Mouse (Mus musculus) intestine, embryonic 16.5 days (tissue): Measurements from ENCODE around the gene Zbtb46. TPM values are rescaled to one million over a fixed set of nuclear protein-coding genes. Genes with fewer than 3 reads are reported as not detected.

Experiments
- ATAC-seq: fragments of 200-750 bp; cut with Nextera tagmentation; 2 replicates; pipeline ENCODE4 v1.8.0; 2017; ENCODE audit warnings: moderate TSS enrichment, moderate library complexity
- H3K27ac ChIP-seq: fragments of 300-500 bp; sonication (generic); 2 replicates; pipeline ENCODE4 v1.5.1; 2014; ENCODE audit warnings: mild to moderate bottlenecking, low read length
- H3K27me3 ChIP-seq: fragments of 300-500 bp; sonication (generic); replicated peaks from 2 replicates; pipeline ENCODE4 v1.6.1; 2014; ENCODE audit warnings: low read length, control low read depth, mixed read lengths; ENCODE audit not compliant: control insufficient read depth, insufficient read depth
- H3K36me3 ChIP-seq: fragments of 300-500 bp; sonication (generic); 2 replicates; pipeline ENCODE4 v1.6.1; 2014; ENCODE audit warnings: low read length, control low read depth; ENCODE audit not compliant: control insufficient read depth, insufficient read depth
- H3K4me1 ChIP-seq: fragments of 300-500 bp; sonication (generic); 2 replicates; pipeline ENCODE4 v1.6.1; 2014; ENCODE audit warnings: low read length, control low read depth, mixed read lengths; ENCODE audit not compliant: control insufficient read depth, insufficient read depth
- H3K4me2 ChIP-seq: fragments of 300-500 bp; sonication (generic); 2 replicates; pipeline ENCODE4 v1.6.1; 2014; ENCODE audit warnings: low read depth, low read length, control low read depth
- H3K4me3 ChIP-seq: fragments of 300-500 bp; sonication (generic); 2 replicates; pipeline ENCODE4 v1.5.1; 2014; ENCODE audit warnings: mild to moderate bottlenecking, low read length
- H3K9ac ChIP-seq: fragments of 300-500 bp; sonication (generic); 2 replicates; pipeline ENCODE4 v1.6.1; 2014; ENCODE audit warnings: low read depth, low read length
- H3K9me3 ChIP-seq: fragments of 300-500 bp; sonication (generic); 2 replicates; pipeline ENCODE4 v1.6.1; 2016; ENCODE audit warnings: low read length, control low read depth; ENCODE audit not compliant: control insufficient read depth
- WGBS: fragments of 180-500 bp; shearing (Covaris S2); extraction: QIAGEN DNeasy Blood & Tissue Kit; methylation state at CpG from one replicate; pipeline ENCODE4 v1.1.7; 2014; 5-methylcytosine and 5-hydroxymethylcytosine counted together
- polyA plus RNA-seq: library from polyadenylated mRNA; unstranded; fragments of >200 nt; fragmentation: Nextera tagmentation; extraction: Ambion mirVana; gene quantifications from 2 replicates; pipeline ENCODE4 v1.2.1, GENCODE M21; 2015

Gene Zbtb46
- polyA plus RNA-seq, 1 experiment from 2014 or later: 6.5 TPM

- Histone ChIP-seq H3K27ac (no peak overlapping the region), H3K4me1 (no peaks in the 10 kb centered on the region), H3K4me2 (no peak overlapping the region), H3K9ac (no peak overlapping the region), H3K9me3 (no peaks in the 10 kb centered on the region), H3K4me3 (no peak overlapping the region), H3K27me3 (no peaks in the 10 kb centered on the region), H3K36me3 (no peaks in the 10 kb centered on the region)
- ATAC-seq: no peak
- WGBS: 69% methylated on average over 2 of the region's 2 CpGs
Measured at GRCm38 (mm10) chr2:181391541-181391940, 67.7 kb downstream of the Zbtb46 start.

GRCm38 (mm10) chr2:181391022-181391421 lies 68.2 kb downstream of the Zbtb46 start:
- no peaks in the 10 kb centered on the region for H3K36me3 ChIP-seq
- no peak overlapping the region for H3K4me2 ChIP-seq
- no peak for ATAC-seq
- WGBS: 87% methylated on average over 15 of the region's 15 CpGs
- no peak overlapping the region for H3K27ac ChIP-seq
- H3K27me3 ChIP-seq: no peaks in the 10 kb centered on the region
- H3K9me3 ChIP-seq: no peaks in the 10 kb centered on the region
- no peak overlapping the region for H3K9ac ChIP-seq
- H3K4me3 ChIP-seq: no peak overlapping the region
- H3K4me1 ChIP-seq: no peaks in the 10 kb centered on the region

- no peaks in the 10 kb centered on the region for H3K4me1 ChIP-seq
- no peak for ATAC-seq
- no peak overlapping the region for H3K4me3 ChIP-seq
- no peak overlapping the region for H3K9ac ChIP-seq
- no peaks in the 10 kb centered on the region for H3K9me3 ChIP-seq
- H3K4me2 ChIP-seq: no peak overlapping the region
- no peak overlapping the region for H3K27ac ChIP-seq
- WGBS: 72% methylated on average over 4 of the region's 4 CpGs
- no peaks in the 10 kb centered on the region; the same call in 1 of the 2 replicates for H3K36me3 ChIP-seq
- no peaks in the 10 kb centered on the region for H3K27me3 ChIP-seq
Measured at GRCm38 (mm10) chr2:181390136-181390870, 68.9 kb downstream of the Zbtb46 start.

GRCm38 (mm10) chr2:181386663-181387210 lies 72.5 kb downstream of the Zbtb46 start:
- no peak for ATAC-seq
- no peak overlapping the region for H3K4me2 ChIP-seq
- H3K9ac ChIP-seq: no peak overlapping the region
- H3K27me3 ChIP-seq: no peaks in the 10 kb centered on the region
- no peak overlapping the region for H3K27ac ChIP-seq
- H3K9me3 ChIP-seq: no peaks in the 10 kb centered on the region
- H3K4me3 ChIP-seq: no peak overlapping the region
- peaks cover 7% of the 10 kb centered on the region; the same call in 1 of the 2 replicates for H3K36me3 ChIP-seq
- no peaks in the 10 kb centered on the region for H3K4me1 ChIP-seq
- 85% methylated on average over 3 of the region's 4 CpGs for WGBS

- Histone ChIP-seq H3K27ac (no peak overlapping the region), H3K4me1 (no peaks in the 10 kb centered on the region), H3K36me3 (peaks cover 7% of the 10 kb centered on the region), H3K9ac (no peak overlapping the region), H3K4me2 (no peak overlapping the region), H3K4me3 (no peak overlapping the region), H3K9me3 (no peaks in the 10 kb centered on the region), H3K27me3 (no peaks in the 10 kb centered on the region)
- 66% methylated on average over 3 of the region's 3 CpGs for WGBS
- ATAC-seq: no peak
Measured at GRCm38 (mm10) chr2:181385885-181386284, 73.3 kb downstream of the Zbtb46 start.

GRCm38 (mm10) chr2:181384919-181385391 lies 74.3 kb downstream of the Zbtb46 start:
- no peak for ATAC-seq
- Histone ChIP-seq H3K27ac (no peak overlapping the region), H3K36me3 (peaks cover 15% of the 10 kb centered on the region)

GRCm38 (mm10) chr2:181384463-181384862 lies 74.8 kb downstream of the Zbtb46 start:
- Histone ChIP-seq H3K9ac (no peak overlapping the region), H3K27me3 (no peaks in the 10 kb centered on the region), H3K4me3 (no peak overlapping the region), H3K4me1 (no peaks in the 10 kb centered on the region), H3K4me2 (no peak overlapping the region), H3K9me3 (no peaks in the 10 kb centered on the region), H3K27ac (no peak overlapping the region), H3K36me3 (peaks cover 17% of the 10 kb centered on the region)
- WGBS: 86% methylated on average over 7 of the region's 7 CpGs
- ATAC-seq: no peak

More at GRCm38 (mm10) chr2:181384919-181385391, 74.3 kb downstream of the Zbtb46 start:
- H3K4me3 ChIP-seq: no peak overlapping the region
- no peak overlapping the region for H3K4me2 ChIP-seq
- no peak overlapping the region for H3K9ac ChIP-seq
- H3K27me3 ChIP-seq: no peaks in the 10 kb centered on the region
- H3K9me3 ChIP-seq: no peaks in the 10 kb centered on the region
- no peaks in the 10 kb centered on the region for H3K4me1 ChIP-seq
- 79% methylated on average over 4 of the region's 4 CpGs for WGBS

- Histone ChIP-seq H3K4me2 (no peak overlapping the region), H3K9me3 (no peaks in the 10 kb centered on the region), H3K9ac (no peak overlapping the region), H3K4me1 (no peaks in the 10 kb centered on the region), H3K27me3 (no peaks in the 10 kb centered on the region), H3K4me3 (no peak overlapping the region), H3K27ac (no peak overlapping the region), H3K36me3 (peaks cover 26% of the 10 kb centered on the region)
- WGBS: 89% methylated on average over 6 of the region's 6 CpGs
- no peak for ATAC-seq
Measured at GRCm38 (mm10) chr2:181381631-181382306, 77.5 kb downstream of the Zbtb46 start.

- Histone ChIP-seq H3K36me3 (peaks cover 26% of the 10 kb centered on the region), H3K9me3 (no peaks in the 10 kb centered on the region), H3K27ac (no peak overlapping the region), H3K4me3 (no peak overlapping the region), H3K27me3 (no peaks in the 10 kb centered on the region), H3K9ac (no peak overlapping the region), H3K4me2 (no peak overlapping the region), H3K4me1 (no peaks in the 10 kb centered on the region)
- ATAC-seq: no peak
- 87% methylated on average over 5 of the region's 5 CpGs for WGBS
Measured at GRCm38 (mm10) chr2:181381107-181381506, 78.1 kb downstream of the Zbtb46 start.
